Mouse (Mus musculus) G1E (cell line): ENCODE results near the gene Cyp2t4. TPM values are rescaled to one million over a fixed set of nuclear protein-coding genes. Genes with fewer than 3 reads are reported as not detected.

ENCODE experiments used
- ATAC-seq: 2 replicates; pipeline ENCODE4 v1.8.0; 2016; ENCODE audit warnings: mild to moderate bottlenecking; ENCODE audit not compliant: insufficient number of reproducible peaks, poor library complexity, low FRiP score, severe bottlenecking; ENCODE audit errors: extremely low read depth
- DNase-seq: peaks from one replicate; pipeline ENCODE4 v3.0.0; 2012; ENCODE audit warnings: low spot score
- H3K27me3 ChIP-seq: 2 replicates; pipeline ENCODE4 v1.6.1; 2012; ENCODE audit warnings: mild to moderate bottlenecking, low read length, inconsistent platforms; ENCODE audit not compliant: insufficient read depth
- H3K36me3 ChIP-seq: replicated peaks from 2 replicates; pipeline ENCODE3; 2012; ENCODE audit warnings: mild to moderate bottlenecking, inconsistent platforms
- H3K4me1 ChIP-seq: 2 replicates; pipeline ENCODE4 v1.6.1; 2012; ENCODE audit warnings: low read depth, low read length, inconsistent platforms, mixed read lengths; ENCODE audit not compliant: insufficient read depth
- H3K4me3 ChIP-seq: 2 replicates; pipeline ENCODE4 v1.5.1; 2012; ENCODE audit warnings: low read depth, mild to moderate bottlenecking, inconsistent platforms, low read length, moderate library complexity, mixed read lengths
- H3K9me3 ChIP-seq: replicated peaks from 2 replicates; pipeline ENCODE4 v1.6.1; 2012; ENCODE audit warnings: inconsistent platforms
- CTCF ChIP-seq: IDR thresholded peaks from 2 replicates; pipeline ENCODE4 v1.5.1; 2012; ENCODE audit warnings: low read depth, low read length, inconsistent platforms, mixed read lengths
- GATA1 ChIP-seq: IDR thresholded peaks from 2 replicates; pipeline ENCODE4 v1.6.1; 2012; ENCODE audit warnings: borderline replicate concordance, low read length, inconsistent platforms, mixed read lengths
- GATA2 ChIP-seq: IDR thresholded peaks from 2 replicates; pipeline ENCODE4 v1.6.1; 2012; ENCODE audit warnings: low read depth, low read length, inconsistent platforms, borderline replicate concordance
- POLR2AphosphoS5 ChIP-seq: IDR thresholded peaks from 2 replicates; pipeline ENCODE4 v1.6.1; 2012; ENCODE audit warnings: low read depth, low read length, inconsistent platforms; ENCODE audit not compliant: insufficient replicate concordance
- TAL1 ChIP-seq: conservative IDR thresholded peaks from 2 replicates; pipeline ENCODE4 v1.6.1; 2012; ENCODE audit warnings: low read depth, low read length, inconsistent platforms, mixed read lengths
- polyA plus RNA-seq: library from polyadenylated mRNA; stranded (reverse); fragments of >175 nt; gene quantifications from 2 replicates; pipeline ENCODE4 v1.2.3, GENCODE M21; 2012
- total RNA-seq, 2 experiments: library from RNA; stranded (forward) in 1 of 2; stranded (reverse) in 1 of 2; fragments of 200-1000 nt in 1 of 2; fragments of >200 nt in 1 of 2; fragmentation: Nextera tagmentation in 1 of 2; gene quantifications; 2 replicates each; pipeline ENCODE4 v1.2.3; 2014 to 2017

Gene Cyp2t4
- total and polyA plus RNA-seq, 3 experiments = not detected

DNA sequence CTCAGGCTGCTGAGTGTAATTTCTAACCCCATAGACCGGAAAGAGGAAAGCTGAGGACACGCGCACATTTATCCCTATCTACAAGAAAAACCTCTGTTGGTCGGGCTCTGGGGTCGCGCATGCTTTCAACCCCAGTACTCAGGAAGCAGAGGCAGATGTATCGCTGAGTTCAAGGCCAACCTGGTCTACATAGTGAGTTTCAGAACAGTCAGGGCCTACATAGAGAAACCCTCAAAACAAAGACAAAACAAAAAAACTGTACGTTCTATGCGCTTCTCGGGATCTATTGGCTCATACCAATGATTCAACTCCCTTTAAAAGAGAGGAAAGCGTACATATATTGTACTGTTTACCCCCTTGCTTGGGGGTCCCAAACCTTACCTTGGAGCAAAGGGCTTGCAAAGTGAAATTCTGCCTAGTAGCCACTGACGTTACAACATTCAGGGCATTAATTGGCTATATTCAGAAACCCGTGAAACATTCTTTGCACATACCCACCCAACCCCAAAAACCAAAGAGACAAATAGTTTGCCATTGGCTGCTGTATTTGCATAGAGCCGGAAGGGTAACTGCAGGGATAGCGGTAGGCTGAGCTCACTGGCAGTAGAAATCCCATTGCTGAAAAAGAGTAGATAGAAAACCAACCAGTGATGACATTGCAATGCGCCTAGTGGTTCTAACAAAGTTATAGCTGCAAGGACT lies 25.9 kb downstream of the Cyp2t4 start:
- Histone ChIP-seq H3K4me3 (peak overlapping the region; percentile 82; the same call in 1 of the 2 replicates), H3K9me3 (no peaks in the 10 kb centered on the region), H3K4me1 (peaks cover 37% of the 10 kb centered on the region), H3K27me3 (no peaks in the 10 kb centered on the region), H3K36me3 (peaks cover 48% of the 10 kb centered on the region)
- no peak for ATAC-seq
- no peak for DNase-seq
- TF ChIP-seq GATA1 = no peak
- no peak for TF ChIP-seq POLR2AphosphoS5
- TF ChIP-seq TAL1 = no peak
- TF ChIP-seq CTCF = no peak
- no peak for TF ChIP-seq GATA2

DNA sequence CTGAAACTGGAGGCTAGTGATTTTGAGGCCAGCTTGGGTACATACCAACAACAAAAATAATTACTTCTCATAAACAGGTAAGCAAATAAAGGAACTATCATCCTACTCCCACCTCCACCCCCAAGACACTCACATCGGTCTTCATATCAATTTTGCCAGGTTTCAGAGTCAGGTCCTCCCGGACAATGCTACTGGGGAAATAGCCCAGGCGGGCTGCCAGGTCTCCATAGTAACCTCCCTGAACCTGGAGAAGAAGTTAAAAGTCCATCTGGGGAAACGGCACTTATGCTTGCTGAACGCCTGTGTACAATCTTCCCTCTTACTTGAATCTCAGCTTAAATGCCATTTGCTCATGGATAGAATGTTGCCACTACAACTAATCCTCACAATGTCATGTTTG lies 26.5 kb downstream of the Cyp2t4 start:
- Histone ChIP-seq H3K4me1 (peaks cover 33% of the 10 kb centered on the region), H3K4me3 (no peak overlapping the region), H3K27me3 (no peaks in the 10 kb centered on the region), H3K36me3 (peaks cover 48% of the 10 kb centered on the region), H3K9me3 (no peaks in the 10 kb centered on the region)
- no peak for ATAC-seq
- TF ChIP-seq GATA1 (no peak), POLR2AphosphoS5 (no peak), TAL1 (no peak), CTCF (no peak), GATA2 (no peak)
- DNase-seq = no peak

DNA sequence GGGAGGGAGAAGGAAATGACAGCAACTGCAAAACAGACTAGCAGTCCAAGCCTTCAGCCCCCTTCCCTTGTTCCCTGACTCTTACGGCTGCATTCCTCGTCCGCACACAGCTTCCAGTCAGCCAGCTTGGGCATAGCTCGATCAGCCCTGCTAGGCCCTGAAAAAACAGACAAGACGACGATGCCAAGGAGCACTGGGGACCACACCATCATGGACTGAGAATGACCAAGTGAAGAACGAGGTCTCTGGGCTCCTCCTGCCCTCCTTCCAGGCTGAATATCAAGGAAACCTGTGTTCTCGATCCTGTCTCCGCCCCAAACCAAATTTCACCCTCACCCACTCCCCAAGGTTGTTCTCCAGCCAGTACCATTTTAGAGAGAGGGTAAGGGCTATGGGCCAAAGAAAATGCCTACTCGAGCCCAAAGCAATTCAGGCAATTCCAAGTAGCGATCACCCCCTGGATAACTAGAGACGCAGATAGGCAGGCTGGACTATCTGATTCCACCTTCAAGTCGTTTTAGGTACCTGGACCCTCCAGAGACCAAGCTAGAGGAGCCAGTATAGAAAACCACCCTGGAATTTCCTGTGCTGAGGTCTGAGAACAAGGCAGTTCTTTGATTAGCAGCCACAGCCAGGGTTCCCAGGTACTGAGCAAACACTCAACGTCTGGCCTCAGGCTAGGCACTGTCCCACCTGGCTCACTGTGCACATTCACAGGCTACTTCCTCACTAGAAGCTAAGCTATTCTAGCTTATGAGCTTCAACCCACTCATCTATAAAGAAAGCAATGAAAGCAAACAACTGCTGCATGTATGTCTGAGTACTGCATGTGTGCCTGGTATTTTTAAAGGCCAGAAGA lies 27.6 kb downstream of the Cyp2t4 start, which contains the start of the genes Gm21983 and Mia:
Gene Gm21983, minus strand, starts transcription at position 250 of the 859 bp plus-strand sequence.
Gene Mia, minus strand, starts transcription at position 321 of the 859 bp plus-strand sequence.
- DNase-seq (no peak), ATAC-seq (no peak)
- H3K4me3 ChIP-seq = no peak within 1 kb of the TSS
- H3K36me3 ChIP-seq = peaks cover 48% of the 10 kb centered on the region
- TF ChIP-seq GATA2 = no peak
- no peak for TF ChIP-seq CTCF
- peaks cover 33% of the 10 kb centered on the region for H3K4me1 ChIP-seq
- no peaks in the 10 kb centered on the region for H3K27me3 ChIP-seq
- H3K9me3 ChIP-seq = no peaks in the 10 kb centered on the region

DNA sequence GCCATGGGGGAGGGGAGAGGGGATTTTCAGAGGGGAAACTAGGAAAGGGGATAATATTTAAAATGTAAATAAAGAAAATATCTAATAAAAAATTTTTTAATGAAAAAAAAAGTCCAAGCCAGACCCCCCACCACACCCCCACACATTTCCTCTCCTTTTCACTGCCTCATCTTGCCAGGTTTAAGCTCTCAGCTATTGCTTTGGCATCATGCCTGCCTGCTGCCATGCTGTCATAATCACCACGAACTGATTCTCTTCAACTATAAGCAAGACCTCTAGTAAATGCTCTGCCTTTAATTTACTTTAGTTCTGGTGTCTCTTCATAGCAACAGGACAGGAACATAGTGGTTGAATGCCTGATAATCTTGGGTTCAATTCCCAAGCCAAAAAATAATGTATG lies 29.0 kb downstream of the Cyp2t4 start:
- no peaks in the 10 kb centered on the region for H3K27me3 ChIP-seq
- ATAC-seq = no peak
- no peaks in the 10 kb centered on the region for H3K9me3 ChIP-seq
- H3K4me3 ChIP-seq = no peak overlapping the region
- peaks cover 63% of the 10 kb centered on the region for H3K36me3 ChIP-seq
- no peak for DNase-seq
- TF ChIP-seq POLR2AphosphoS5 (no peak), CTCF (no peak), TAL1 (no peak), GATA1 (no peak), GATA2 (no peak)
- H3K4me1 ChIP-seq = peaks cover 35% of the 10 kb centered on the region

DNA sequence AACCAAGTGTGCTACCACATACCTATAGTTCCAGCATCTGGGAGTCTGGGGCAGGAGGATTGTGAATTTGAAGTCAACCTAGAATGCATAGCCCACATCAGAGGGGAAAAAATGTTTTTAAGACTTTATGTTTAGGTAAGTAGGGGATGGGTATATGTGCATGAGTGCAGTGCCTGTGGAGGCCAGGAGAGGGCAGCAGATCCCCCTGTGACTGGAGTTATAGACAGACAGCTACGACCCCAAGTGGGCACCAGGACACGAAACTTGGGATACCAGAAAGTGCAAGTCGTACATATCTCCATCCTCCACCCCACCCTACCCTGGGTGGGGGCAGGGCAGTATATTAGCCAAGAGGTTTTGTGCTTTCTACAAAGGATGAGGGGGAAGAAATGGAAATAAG lies 31.4 kb downstream of the Cyp2t4 start:
- DNase-seq = peak; percentile 35
- ATAC-seq = peak; percentile 28; the same call in 1 of the 2 replicates
- H3K4me3 ChIP-seq = no peak overlapping the region
- no peaks in the 10 kb centered on the region for H3K9me3 ChIP-seq
- H3K36me3 ChIP-seq = peaks cover 87% of the 10 kb centered on the region
- no peaks in the 10 kb centered on the region for H3K27me3 ChIP-seq
- H3K4me1 ChIP-seq = peaks cover 30% of the 10 kb centered on the region
- peak; percentile 96 for TF ChIP-seq CTCF
- no peak for TF ChIP-seq GATA2

DNA sequence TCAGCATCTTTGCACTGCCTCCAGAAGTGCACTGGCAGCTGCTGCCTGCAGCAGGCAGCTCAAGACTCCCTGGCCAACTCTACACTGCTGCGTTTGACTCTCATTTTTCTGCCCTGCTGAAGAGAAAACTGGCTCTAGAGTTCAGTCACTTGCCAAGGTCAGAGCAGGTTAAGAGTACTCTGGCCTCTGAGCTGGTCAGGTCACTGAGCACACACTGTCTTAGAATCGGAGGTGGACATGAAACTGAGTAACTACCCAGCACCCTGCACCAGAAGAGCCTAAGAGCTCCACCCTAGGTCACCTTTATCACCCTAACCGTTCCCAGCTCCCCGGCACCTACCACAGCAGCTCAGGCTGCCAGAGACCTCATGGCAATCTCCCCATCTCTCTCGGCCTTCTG lies 32.5 kb downstream of the Cyp2t4 start:
- peaks cover 93% of the 10 kb centered on the region for H3K36me3 ChIP-seq
- H3K4me1 ChIP-seq = peaks cover 29% of the 10 kb centered on the region
- TF ChIP-seq GATA2 (no peak), CTCF (no peak), POLR2AphosphoS5 (no peak), GATA1 (no peak), TAL1 (no peak)
- no peaks in the 10 kb centered on the region for H3K9me3 ChIP-seq
- DNase-seq (no peak), ATAC-seq (no peak)
- H3K27me3 ChIP-seq = no peaks in the 10 kb centered on the region
- H3K4me3 ChIP-seq = no peak overlapping the region
